Mouse (Mus musculus) spleen, adult 10 weeks (tissue): ENCODE measurements around the gene Mcm7. TPM values are rescaled to one million over a fixed set of nuclear protein-coding genes. Genes with fewer than 3 reads are reported as not detected.

ENCODE experiments used
- polyA plus RNA-seq: library from polyadenylated mRNA; stranded (reverse); fragments of 350-450 nt; fragmentation: Illumina TruSeq; extraction: RNeasy Lipid Tissue Mini Kit (QIAGEN cat#74804); gene quantifications from one replicate; pipeline ENCODE4 v1.2.3, GENCODE M21; 2015; ENCODE audit warnings: low replicate concordance; ENCODE audit not compliant: insufficient read depth

Gene Mcm7
- 78.9 TPM for polyA plus RNA-seq

DNA sequence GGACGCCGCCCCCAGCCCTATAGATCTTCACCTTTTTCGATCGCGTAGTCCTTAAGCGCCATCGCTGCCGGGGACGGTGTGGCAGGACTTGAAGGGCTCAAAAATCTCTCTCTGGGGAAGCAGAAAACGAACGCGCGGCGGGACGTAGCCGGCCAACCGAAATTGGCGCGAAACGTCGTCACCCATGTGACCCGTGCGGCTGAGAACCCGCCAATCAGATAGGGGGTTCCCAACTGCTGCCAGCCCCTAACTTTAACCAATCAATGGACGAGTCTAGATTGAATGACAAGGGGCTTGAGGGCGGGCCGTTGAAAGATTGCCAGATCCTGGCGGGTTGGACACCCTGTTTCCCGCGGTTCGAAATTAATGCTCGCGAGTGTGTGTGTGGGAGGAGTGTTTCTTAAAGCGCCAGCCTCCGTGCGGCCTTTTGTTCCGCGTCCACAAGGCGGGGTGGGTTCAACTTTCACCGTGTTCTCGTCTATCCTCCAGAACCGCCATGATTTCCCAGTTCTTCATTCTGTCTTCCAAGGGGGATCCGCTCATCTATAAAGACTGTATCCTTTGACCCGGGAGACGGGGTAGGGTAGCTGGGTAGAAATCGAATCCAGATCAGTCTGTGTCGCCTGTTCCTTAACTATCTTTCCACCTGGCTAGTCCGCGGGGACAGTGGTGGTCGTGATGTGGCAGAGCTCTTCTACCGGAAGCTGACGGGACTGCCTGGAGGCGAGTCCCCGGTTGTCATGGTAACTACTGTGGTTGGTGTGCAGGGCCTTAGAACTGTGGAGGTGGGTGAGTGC lies at the start of gene Mcm7, which contains the start of gene Ap4m1:
Mcm7 (minus strand) TSS at position 728 of the 797 bp plus-strand sequence.
Ap4m1 (plus strand) TSS at position 308 of the 797 bp plus-strand sequence.

DNA sequence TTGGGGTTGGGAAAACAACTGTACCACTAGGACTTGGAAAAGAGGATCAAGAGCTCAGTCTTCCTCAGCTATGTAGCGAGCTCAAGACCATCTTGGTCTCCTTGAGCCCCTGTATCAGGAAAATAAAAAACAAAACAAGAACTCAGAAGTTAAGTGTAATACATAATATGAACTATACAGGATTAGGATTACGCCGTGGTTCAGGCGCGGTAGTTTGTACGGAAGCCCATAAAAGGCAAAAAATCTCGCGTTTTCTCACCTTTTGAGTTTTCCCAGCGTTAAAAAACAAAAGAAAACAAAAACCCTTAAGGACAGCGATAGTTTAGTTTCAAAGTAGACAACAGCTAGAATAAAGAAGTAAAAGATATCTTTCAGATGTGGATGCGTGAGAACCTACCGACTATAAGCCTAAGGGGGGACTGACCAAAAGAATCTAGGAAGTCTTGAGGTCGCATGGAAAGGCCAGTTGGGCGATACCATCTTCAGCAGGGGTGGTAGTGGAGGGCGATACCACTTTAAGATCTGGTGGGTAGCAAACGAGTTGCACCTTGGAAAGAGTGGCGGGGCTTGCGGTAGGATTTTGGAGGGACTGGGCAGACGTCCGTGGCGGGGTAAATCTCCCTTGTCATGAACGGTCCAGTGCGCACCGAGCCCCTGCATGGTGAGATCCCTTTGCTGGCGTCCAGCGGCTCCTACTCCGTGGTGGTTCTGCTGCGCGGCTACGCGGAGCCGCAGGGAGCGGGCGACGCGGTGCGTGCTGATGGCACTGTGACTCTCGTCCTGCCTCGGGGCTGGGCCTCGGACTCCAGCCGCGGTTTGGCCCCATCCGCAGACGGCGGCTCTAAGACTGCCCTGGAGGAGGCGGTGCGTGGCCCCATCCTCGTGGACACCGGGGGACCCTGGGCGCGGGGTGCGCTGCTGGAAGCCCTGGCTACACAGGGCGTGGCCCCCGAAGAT lies 21.8 kb upstream of the Mcm7 start, which contains the start of gene Mblac1:
Mblac1 (plus strand) TSS at position 544 of the 957 bp plus-strand sequence.

DNA sequence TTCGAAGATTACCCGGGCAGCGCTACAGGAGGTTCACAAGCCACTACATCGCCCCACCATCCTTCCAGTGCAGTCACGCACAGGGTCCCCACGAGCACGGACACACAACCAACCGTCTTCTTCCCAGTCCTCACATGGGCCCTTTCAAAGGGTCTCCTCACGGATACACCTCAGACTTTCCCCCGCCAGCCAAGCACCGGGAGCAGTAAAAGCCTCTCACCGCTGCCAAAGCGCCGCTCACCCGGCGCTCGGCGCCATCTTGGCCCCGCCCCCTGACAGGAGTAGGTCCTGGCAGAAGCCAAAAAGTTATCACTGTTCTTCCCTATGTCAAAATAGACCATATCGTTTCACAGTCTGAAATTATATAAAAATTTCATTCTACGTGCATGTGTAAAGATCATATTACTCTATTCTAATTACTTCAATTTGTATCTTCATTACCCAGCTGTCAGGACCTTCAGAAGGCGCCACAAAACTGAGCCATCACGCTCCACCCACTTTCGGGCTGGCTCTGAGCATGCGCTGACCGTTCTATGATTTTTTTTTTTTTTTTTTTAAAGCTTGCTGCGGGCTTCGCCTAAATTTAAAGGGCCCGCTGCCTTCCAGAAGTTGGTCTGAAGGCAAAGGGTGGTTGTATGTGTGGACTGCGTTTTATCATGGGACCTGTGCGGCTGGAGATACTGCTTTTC lies 14.9 kb upstream of the Mcm7 start, which contains the start of the genes Taf6 and Cnpy4:
Taf6 (minus strand) TSS at position 502 of the 689 bp plus-strand sequence.
Cnpy4 (plus strand) TSS at position 536 of the 689 bp plus-strand sequence.

DNA sequence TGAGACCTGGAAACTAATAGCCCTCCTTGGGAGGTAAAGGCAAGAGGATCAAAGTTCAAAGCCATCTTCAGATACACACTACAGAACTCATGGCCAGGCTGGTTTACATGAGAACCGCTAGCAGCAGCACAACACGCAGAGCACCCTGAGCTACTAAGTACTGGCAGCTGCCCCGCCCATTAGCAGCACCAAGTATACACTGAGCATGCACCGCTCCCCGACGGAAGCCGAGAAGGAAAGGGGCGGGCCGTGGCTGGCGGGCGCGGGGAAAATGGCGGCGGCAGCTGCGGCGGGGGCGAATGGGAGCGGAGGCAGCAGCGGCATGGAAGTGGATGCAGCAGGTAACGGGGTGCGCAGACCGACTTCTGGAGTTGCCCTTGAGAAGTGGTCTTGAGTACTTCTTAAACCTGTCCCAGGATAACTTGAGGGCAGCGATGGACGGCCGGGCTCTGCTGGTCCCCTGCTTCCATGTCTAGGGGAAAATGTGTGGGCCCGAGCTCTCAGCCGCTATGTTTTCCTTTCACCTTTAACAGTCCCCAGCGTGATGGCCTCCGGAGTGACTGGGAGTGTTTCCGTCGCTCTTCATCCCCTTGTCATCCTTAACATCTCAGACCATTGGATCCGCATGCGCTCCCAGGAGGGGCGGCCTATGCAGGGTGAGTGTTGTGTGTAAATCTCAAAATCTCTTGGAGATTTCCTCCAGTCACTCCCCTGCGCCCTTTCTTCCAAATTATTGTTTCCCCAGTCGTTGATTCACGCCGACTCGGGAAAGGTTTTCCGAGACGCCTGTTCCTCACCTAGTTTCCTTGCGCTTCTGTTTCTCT lies 11.2 kb downstream of the Mcm7 start, which contains the start of gene Cops6:
Cops6 (plus strand) TSS at position 230 of the 824 bp plus-strand sequence.

DNA sequence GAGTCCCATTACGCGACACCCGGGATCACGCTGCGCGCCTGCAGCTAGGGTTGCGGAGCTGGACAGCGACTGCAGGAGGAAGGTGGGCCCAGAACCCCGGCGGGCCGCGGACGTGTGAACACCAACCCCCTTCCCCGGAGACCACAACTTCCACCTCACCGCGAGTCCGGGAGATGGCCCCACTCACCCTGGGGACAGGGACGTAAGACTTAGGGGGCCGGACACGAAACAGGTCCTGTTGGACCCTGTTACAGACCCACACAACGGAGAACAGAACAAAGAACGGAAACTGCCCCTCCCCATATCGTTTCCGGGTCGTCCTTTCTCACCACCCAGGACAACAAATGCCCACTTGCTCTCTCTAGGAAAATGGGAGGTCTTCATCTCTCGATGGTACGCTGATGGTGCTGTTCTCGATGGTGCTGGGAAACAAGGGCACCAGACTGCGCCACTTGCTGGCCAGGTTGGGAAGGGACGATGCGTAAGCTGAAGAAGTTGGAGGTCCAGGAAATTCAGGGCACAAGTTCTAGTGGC lies 16.7 kb downstream of the Mcm7 start, which contains the start of gene Zfp113:
Zfp113 (minus strand) TSS at position 302 of the 534 bp plus-strand sequence.

DNA sequence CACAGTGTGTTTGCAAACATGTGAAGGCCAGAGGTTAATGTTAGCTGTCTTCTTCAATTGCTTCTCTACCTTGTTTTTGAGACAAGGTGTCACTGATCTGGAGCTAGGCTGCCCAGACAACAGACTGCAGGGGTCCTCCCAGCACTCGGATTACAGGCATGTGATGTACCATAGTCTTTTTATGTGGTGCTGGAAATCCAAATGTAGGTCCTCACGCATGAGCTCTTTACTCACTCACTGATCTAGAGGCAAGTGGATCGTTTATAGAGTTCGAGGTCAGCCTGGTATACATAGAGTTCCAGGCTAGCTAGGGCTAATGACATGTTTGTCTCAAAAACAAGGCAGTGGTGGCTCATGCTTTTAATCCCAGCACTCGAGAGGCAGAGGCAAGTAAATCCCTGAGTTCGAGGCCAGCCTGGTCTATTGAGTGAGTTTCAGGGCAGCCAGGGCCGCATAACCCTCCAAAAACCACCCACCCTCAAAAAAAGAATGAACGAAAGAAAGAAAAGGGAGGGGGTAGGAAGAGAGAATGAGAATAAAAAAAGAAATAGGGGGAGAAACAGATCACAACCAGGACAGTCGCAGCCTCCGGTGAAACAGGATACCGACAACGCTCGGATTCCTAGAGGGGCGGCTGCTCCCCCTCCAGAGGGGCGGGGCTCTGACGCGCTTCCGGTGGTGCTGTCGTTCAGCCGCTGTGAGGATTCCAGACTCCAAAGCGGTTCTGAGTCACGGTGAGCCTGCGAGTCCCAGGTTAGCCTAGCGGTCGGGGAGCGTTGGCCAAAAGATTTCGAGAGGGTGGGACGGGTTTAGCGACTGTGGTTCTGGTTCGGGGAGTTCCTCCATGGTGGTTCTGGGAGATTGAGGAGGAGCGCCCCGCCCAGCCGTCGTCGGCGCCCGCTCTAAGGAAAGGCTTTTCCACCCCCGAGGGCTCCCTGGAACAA lies 55.7 kb downstream of the Mcm7 start, which contains the start of gene Zscan21:
Zscan21 (plus strand) TSS at position 649 of the 944 bp plus-strand sequence.

Other genes with a start within 250 kb of the Mcm7 start
- not detected for gene Gjc3, start 209.3 kb downstream of the Mcm7 start, polyA plus RNA-seq
- not detected for gene Azgp1, start 190.9 kb downstream of the Mcm7 start, polyA plus RNA-seq
- not detected for gene Smok3a, start 151.2 kb downstream of the Mcm7 start, polyA plus RNA-seq
- gene Smok3b, start 151.0 kb downstream of the Mcm7 start, polyA plus RNA-seq = not detected
- gene Smok3c, start 119.2 kb downstream of the Mcm7 start, polyA plus RNA-seq = not detected
- gene Zkscan1, start 87.3 kb downstream of the Mcm7 start, polyA plus RNA-seq = 13.1 TPM
- 19.8 TPM for gene Zscan21, start 55.5 kb downstream of the Mcm7 start, polyA plus RNA-seq
- gene Zfp113, start 16.7 kb downstream of the Mcm7 start, polyA plus RNA-seq = 13.6 TPM
- 87.2 TPM for gene Cops6, start 11.4 kb downstream of the Mcm7 start, polyA plus RNA-seq
- 27.2 TPM for gene Ap4m1, start 420 bp downstream of the Mcm7 start, polyA plus RNA-seq
- 25.7 TPM for gene Taf6, start 15.0 kb upstream of the Mcm7 start, polyA plus RNA-seq
- gene Cnpy4, start 15.1 kb upstream of the Mcm7 start, polyA plus RNA-seq = 29.8 TPM
- 1.4 TPM for gene Mblac1, start 21.9 kb upstream of the Mcm7 start, polyA plus RNA-seq
- 2.1 TPM for gene Nxpe5, start 53.5 kb upstream of the Mcm7 start, polyA plus RNA-seq
- 18.6 TPM for gene Lamtor4, start 83.1 kb upstream of the Mcm7 start, polyA plus RNA-seq
- gene BC037034, start 91.6 kb upstream of the Mcm7 start, polyA plus RNA-seq = 30.6 TPM
- gene Gal3st4, start 100.4 kb upstream of the Mcm7 start, polyA plus RNA-seq = 0.12 TPM
- not detected for gene Gm43720, start 107.5 kb upstream of the Mcm7 start, polyA plus RNA-seq
- gene Gpc2, start 107.6 kb upstream of the Mcm7 start, polyA plus RNA-seq = 3.7 TPM
- gene Stag3, start 107.8 kb upstream of the Mcm7 start, polyA plus RNA-seq = 2.2 TPM
- 6.7 TPM for gene Pvrig, start 169.5 kb upstream of the Mcm7 start, polyA plus RNA-seq